In genomic region chr10:49709748-49710147, GRCm38 (mm10) we compare ENCODE assay signal across 31 mouse cellular contexts.
DNase-seq lines count a peak whose midpoint lies in the region; ATAC-seq and TF ChIP-seq lines count a peak whose summit lies in the region.
"Had no signal": no experiment of that assay in that cellular context is flagged by ENCODE, and none has a peak within 500 bp of the region (broad histone marks: within the 10 kb centered on the region; RNA-seq: fewer than 3 reads in every experiment).

No protein-coding gene starts in this region.

- no peak overlapping the region for H3K27ac ChIP-seq in layer of hippocampus, adult 2 months
- H3K27ac ChIP-seq: embryonic facial prominence, embryonic 12.5 days; heart, adult 2 months; heart, embryonic 13.5 days; hindbrain, embryonic 10.5 days; intestine, embryonic 15.5 days; kidney, postnatal 0 days; liver, embryonic 14.5 days; macrophage; stomach, postnatal 0 days had no signal

- peak; percentile 23 for TF ChIP-seq CTCF in layer of hippocampus, adult 2 months (conservative IDR thresholded peaks at IDR 0.05)

- H3K4me3 ChIP-seq in layer of hippocampus, adult 2 months, result no peak overlapping the region
- H3K4me3 ChIP-seq: embryonic facial prominence, embryonic 12.5 days; heart, adult 2 months; heart, embryonic 13.5 days; hindbrain, embryonic 10.5 days; intestine, embryonic 15.5 days had no signal

- no peak for DNase-seq in cerebellum, postnatal 4 days (ENCODE audit: low spot score in 2 of 2)
- no peak for DNase-seq in layer of hippocampus, adult 2 months (ENCODE audit: low spot score in 2 of 2)
- no peak for DNase-seq in layer of hippocampus, adult 11-12 months (ENCODE audit: low spot score)
- peak; percentile 36 to 45 for DNase-seq in cerebellum, adult 18-20 months
- DNase-seq in cerebellum, postnatal 36 days, result peak; percentile 7 to 41
- DNase-seq in adrenal gland, postnatal 10 days, result no peak
- DNase-seq: adrenal gland, adult 8-10 months; embryo, embryonic 11 days; gastrocnemius, postnatal 25 days; heart, adult 2 months; heart, postnatal 14 days; kidney, adult 8-10 months; liver; lung, adult 2 months; lung, postnatal 10 days; midbrain, embryonic 14.5 days; right cerebral cortex, postnatal 4 days; thymus, adult 18-20 months; thymus, postnatal 36 days had no signal

- peak; percentile 45; the same call in 1 of the 2 replicates for ATAC-seq in cerebellum, adult (ENCODE audit: insufficient number of reproducible peaks, low FRiP score, low TSS enrichment)
- ATAC-seq in granulocyte monocyte progenitor cell, adult 5-6 weeks (replicated peaks; ENCODE audit: poor library complexity, severe bottlenecking), result no peak
- ATAC-seq: activated CD4-positive, CD25-positive, alpha-beta regulatory T cell, adult 4 months; hindbrain, embryonic 16.5 days; intestine, embryonic 15.5 days had no signal

Comparison
In these comparisons a context has a peak if more than half of its experiments do, and no peak if none do; other contexts are left out.
1. DNase-seq: peak in cerebellum, adult 18-20 months (2 of 2) and cerebellum, postnatal 36 days (2 of 2); none in cerebellum, postnatal 4 days (0 of 2), layer of hippocampus, adult 2 months (0 of 2), layer of hippocampus, adult 11-12 months (single experiment) and adrenal gland, postnatal 10 days (single experiment).